Mouse (Mus musculus): ENCODE measurements at regions not wholly inside any gene's neighbourhood (a gene's known extent, or its start where the extent isn't known, plus 50 kb on each side); places are given as distances from the start of the nearest gene placed in this dataset.

DNA sequence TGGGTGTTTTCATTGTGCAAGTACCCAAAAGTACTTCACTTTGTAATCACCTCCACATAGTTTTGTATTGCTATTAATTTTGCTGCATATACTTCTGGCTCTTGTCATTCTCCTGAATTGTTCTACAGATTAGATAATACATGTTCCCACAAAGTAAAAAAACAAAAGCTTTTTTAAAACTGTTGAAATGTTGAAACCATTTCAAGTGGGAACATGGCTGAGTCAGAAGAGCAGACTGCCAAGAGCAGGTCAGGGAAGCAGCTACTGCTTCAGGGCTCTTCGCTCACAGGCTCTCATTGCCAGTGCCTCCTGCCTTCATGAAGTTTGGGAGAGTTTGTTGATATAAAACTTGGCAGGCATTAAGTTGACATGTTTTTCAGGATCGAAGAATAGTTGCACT is 395.5 kb upstream of the Tle4 start:
- 95% methylated on average over 2 of the region's 2 CpGs for WGBS
- no peaks in the 10 kb centered on the region for H3K4me1 ChIP-seq
- no peaks in the 10 kb centered on the region for H3K36me3 ChIP-seq
- H3K9me3 ChIP-seq (replicated peaks): no peaks in the 10 kb centered on the region
- H3K27me3 ChIP-seq (ENCODE audit: low read depth, poor library complexity, severe bottlenecking): no peaks in the 10 kb centered on the region
- no peak overlapping the region for H3K4me3 ChIP-seq
- no peak overlapping the region for H3K27ac ChIP-seq
- no peak for DNase-seq (ENCODE audit: low spot score)

DNA sequence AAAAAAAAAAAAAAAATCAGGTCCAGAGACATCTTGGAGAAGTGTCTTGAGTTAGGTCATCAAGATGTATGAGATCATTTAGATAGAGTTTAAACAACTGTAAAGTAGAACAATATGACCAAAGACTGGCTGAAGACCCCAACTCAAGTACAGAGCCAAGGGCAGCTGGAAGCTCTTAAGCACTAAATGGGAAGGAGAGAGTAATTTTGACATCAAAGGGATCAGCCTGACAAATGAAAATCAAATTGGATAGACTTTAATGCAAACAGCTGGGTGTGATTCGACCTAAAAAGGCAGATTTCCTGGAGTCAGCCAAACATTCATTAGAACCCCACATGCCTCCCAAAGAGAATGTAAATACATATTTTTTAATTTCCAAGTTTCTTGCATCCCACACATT is 372.3 kb upstream of the Tle4 start:
- Histone ChIP-seq H3K27me3 (ENCODE audit: low read depth, poor library complexity, severe bottlenecking) (no peaks in the 10 kb centered on the region), H3K36me3 (no peaks in the 10 kb centered on the region), H3K4me1 (peaks cover 9% of the 10 kb centered on the region; the same call in 1 of the 2 replicates), H3K4me3 (no peak overlapping the region), H3K9me3 (replicated peaks) (no peaks in the 10 kb centered on the region), H3K27ac (no peak overlapping the region)
- WGBS: 6% methylated on average over 1 of the region's 1 CpGs
- no peak for DNase-seq (ENCODE audit: low spot score)

DNA sequence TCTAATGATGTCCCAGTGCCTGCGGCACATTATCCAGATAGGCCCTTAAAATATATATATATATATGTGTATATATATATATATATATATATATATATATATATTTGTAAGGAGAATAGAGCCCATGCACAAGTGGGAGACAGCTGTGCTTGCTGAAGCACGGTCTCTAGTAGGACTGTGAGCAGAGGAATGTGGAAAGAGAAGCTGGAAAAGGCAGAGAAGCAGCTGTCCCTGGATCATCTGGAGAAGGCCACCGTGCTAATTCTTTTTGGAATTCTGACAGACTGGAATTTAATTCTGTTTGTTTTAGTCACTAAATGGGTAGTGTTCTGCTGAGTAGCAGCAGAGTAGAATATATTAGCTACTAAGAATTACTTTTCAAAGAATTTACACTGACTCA is 370.4 kb upstream of the Tle4 start:
- no peaks in the 10 kb centered on the region for H3K9me3 ChIP-seq (replicated peaks)
- H3K27me3 ChIP-seq (ENCODE audit: low read depth, poor library complexity, severe bottlenecking): no peaks in the 10 kb centered on the region
- peaks cover 9% of the 10 kb centered on the region; the same call in 1 of the 2 replicates for H3K4me1 ChIP-seq
- no peak overlapping the region for H3K4me3 ChIP-seq
- H3K27ac ChIP-seq: no peak overlapping the region
- 88% methylated on average over 3 of the region's 3 CpGs for WGBS
- no peak for DNase-seq (ENCODE audit: low spot score)
- no peaks in the 10 kb centered on the region for H3K36me3 ChIP-seq

DNA sequence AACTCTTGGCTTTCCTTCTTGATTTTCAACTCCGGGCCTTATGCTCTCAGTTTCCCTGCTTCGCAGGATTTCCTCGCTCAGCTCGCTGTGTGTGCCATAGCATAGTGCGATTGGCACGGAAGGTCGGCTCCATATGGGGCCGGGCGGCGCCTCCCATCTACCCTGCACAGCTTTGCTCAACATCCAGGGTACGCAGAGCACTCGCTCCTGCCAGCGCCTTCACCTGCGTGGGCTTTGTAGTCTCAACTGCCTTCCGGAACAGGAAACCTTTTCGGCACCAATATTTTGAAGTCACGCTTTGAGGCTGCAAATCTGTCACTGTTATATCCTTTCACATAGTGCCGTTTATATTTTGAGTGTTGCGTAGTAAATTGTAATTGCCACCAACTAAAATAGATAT is 359.9 kb upstream of the Tle4 start:
- Histone ChIP-seq H3K4me1 (no peaks in the 10 kb centered on the region), H3K4me3 (no peak overlapping the region), H3K9me3 (replicated peaks) (no peaks in the 10 kb centered on the region), H3K27ac (no peak overlapping the region), H3K27me3 (ENCODE audit: low read depth, poor library complexity, severe bottlenecking) (peaks cover 17% of the 10 kb centered on the region; the same call in 1 of the 2 replicates), H3K36me3 (no peaks in the 10 kb centered on the region)
- no peak for DNase-seq (ENCODE audit: low spot score)
- 97% methylated on average over 19 of the region's 19 CpGs for WGBS

DNA sequence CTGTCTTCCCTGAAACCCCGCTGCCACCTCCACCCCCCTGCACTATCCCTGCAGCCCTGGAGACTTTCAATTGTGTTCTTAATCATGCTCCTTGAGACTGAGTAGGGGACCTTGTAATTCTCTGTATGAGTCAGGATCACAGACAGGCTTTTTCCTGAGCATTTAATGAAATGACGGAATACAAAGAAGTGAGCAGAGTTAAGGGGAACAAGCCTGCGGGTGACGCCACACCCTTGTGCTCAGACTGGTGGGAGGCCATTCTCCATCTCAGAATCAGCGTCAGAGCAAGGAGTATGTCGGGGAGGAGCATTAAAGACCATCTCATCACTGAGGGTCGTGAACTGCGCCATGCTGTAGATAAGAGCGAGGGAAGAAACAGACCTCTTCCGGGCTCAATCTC is 359.3 kb upstream of the Tle4 start:
- 57% methylated on average over 10 of the region's 10 CpGs for WGBS
- no peak for DNase-seq (ENCODE audit: low spot score)
- H3K4me1 ChIP-seq: no peaks in the 10 kb centered on the region
- no peak overlapping the region for H3K4me3 ChIP-seq
- H3K27ac ChIP-seq: no peak overlapping the region
- no peaks in the 10 kb centered on the region for H3K9me3 ChIP-seq (replicated peaks)
- H3K36me3 ChIP-seq: no peaks in the 10 kb centered on the region
- peaks cover 17% of the 10 kb centered on the region; the same call in 1 of the 2 replicates for H3K27me3 ChIP-seq (ENCODE audit: low read depth, poor library complexity, severe bottlenecking)

DNA sequence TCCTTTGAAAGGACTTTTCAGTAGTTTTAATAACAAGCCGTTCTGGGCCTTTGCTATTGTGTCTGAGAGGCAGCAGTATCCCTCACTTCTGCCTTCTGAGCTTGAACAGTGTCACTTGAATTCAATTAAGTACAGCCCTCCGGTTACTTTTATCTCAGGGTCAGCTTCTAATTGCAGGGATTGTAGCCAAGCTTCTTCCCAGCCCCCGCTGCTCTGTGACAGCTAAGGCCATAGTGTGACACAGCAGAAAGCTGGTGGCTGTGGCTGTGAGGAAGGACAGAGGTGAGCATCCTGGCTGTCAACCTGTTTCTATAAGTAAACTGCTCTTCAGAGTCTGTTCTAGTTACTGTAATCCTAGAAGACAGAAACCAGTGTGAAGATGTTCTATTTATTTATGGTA is 358.5 kb upstream of the Tle4 start:
- no peaks in the 10 kb centered on the region for H3K4me1 ChIP-seq
- no peaks in the 10 kb centered on the region for H3K36me3 ChIP-seq
- H3K9me3 ChIP-seq (replicated peaks): no peaks in the 10 kb centered on the region
- no peak overlapping the region for H3K4me3 ChIP-seq
- peaks cover 17% of the 10 kb centered on the region; the same call in 1 of the 2 replicates for H3K27me3 ChIP-seq (ENCODE audit: low read depth, poor library complexity, severe bottlenecking)
- no peak overlapping the region for H3K27ac ChIP-seq
- no peak for DNase-seq (ENCODE audit: low spot score)
- 5% methylated on average over 3 of the region's 3 CpGs for WGBS

DNA sequence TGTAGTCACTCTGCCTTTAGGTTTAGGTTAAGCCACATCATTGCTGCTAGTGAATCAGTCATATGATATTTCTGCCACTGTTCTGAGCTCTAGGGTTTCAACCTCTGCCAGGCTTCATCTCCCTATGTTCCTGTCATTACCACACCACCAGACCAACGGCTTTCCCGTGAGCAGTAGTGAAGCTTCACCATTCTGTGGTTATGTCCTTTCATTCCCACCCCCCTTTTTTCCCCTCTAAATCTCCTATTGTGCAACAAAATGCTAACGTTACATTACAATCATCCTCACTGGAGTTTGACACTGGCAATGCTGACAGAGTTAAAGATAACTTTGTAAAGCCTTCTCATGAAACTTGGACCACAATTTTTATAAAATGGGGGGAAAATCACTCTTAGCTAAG is 358.1 kb upstream of the Tle4 start:
- WGBS: 42% methylated on average over 3 of the region's 3 CpGs

DNA sequence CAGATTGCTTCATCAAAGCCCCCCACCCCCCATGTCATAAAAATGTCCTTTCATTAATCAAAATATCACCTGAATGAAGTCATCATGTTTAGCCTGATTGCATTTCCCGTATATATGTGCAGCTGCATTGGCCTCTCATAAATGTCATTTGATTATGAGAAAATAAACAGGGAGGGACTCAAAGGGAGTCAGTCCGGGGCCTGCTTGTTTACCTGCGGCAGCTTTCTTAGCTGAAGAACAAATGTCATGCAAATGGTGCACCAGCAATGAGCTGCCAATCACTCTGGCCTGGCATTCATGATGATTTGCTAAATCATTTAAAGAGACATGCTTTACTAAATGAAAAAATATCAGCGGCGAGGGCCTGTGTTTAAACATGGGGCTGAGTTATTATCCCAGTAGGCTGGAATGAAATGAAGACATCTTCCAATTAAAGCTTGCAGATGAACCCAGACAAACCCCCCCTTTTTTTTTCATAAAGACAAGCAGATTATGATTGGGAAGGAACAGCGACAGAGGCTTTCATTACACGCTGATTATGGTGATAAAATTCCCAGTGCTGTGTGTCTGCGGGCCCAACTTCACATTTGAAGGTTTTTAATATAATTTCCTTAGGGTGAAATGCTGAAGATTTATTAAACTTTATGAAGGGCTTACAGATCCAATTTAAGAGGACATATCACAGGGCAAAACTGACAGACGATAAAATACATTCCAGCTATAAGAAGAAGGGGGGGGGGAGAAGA is 342.5 kb upstream of the Tle4 start:
- H3K4me1 ChIP-seq: no peaks in the 10 kb centered on the region
- H3K27ac ChIP-seq: no peak overlapping the region
- H3K36me3 ChIP-seq: no peaks in the 10 kb centered on the region
- WGBS: 79% methylated on average over 9 of the region's 9 CpGs
- no peaks in the 10 kb centered on the region for H3K9me3 ChIP-seq (replicated peaks)
- H3K4me3 ChIP-seq: no peak overlapping the region
- DNase-seq (ENCODE audit: low spot score): no peak
- no peaks in the 10 kb centered on the region for H3K27me3 ChIP-seq (ENCODE audit: low read depth, poor library complexity, severe bottlenecking)

More for the DNA sequence above, 358.1 kb upstream of the Tle4 start:
- no peaks in the 10 kb centered on the region for H3K9me3 ChIP-seq (replicated peaks)
- DNase-seq (ENCODE audit: low spot score): no peak
- peaks cover 17% of the 10 kb centered on the region; the same call in 1 of the 2 replicates for H3K27me3 ChIP-seq (ENCODE audit: low read depth, poor library complexity, severe bottlenecking)
- no peaks in the 10 kb centered on the region for H3K36me3 ChIP-seq
- H3K4me3 ChIP-seq: no peak overlapping the region
- H3K27ac ChIP-seq: no peak overlapping the region
- H3K4me1 ChIP-seq: no peaks in the 10 kb centered on the region

DNA sequence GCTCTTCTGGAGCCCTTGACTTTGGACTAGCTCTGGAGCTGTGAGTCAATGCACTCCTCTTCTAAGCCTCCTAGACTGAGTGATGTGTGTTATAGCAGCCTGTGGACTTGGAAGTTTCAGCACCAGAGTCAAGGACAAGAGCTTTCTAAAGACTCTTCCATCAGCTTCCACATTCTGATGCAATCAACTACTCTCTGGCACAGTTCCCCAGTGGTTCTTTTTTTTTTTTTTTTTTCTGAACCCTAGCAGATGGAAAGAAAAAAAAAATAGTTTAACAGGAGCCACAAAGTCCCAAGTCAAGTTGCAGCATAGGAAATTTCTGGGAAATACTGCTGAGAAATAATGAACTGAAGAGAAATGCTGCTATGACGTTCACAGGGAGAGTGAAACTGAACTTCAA is 324.4 kb upstream of the Tle4 start:
- Histone ChIP-seq H3K27me3 (ENCODE audit: low read depth, poor library complexity, severe bottlenecking) (no peaks in the 10 kb centered on the region), H3K4me1 (no peaks in the 10 kb centered on the region), H3K36me3 (no peaks in the 10 kb centered on the region), H3K9me3 (replicated peaks) (no peaks in the 10 kb centered on the region), H3K4me3 (no peak overlapping the region), H3K27ac (no peak overlapping the region)
- DNase-seq (ENCODE audit: low spot score): no peak
- 71% methylated on average over 1 of the region's 1 CpGs for WGBS

DNA sequence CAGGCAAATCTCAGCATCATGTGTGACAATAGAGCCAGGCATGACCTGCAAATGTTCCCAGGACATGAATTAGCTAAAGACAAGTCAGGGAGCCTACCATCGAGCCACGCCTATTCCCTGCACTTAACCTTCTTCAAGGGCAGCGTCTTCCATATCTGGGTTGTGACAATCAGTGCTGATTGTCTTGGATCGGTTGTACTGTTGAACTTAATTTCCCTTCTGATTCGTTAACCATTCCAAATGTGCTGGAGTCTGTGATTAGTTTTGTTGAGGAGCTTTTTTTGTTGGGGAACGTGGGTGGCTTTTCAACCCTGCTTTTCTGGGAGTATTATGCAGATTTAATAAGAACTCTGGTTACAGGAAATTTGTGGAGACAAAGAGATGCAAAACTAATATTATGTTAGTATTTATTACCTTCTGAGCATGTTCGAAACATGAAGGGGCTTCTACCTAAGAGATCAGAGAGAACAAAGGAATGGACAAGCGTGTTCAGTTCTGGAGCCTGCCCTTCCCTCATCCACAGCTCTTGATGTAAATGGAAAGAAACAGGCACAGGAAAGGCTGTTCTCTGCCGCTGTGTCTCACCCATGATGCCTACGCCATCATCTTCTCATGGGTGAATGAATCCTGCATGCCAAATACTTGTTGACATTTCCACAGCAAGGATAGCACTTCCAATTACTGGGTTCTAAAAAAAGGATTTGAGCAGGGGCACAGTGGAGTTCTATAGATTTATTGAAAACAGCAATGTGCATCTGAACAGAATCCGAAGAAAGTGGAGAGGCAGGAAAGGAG is 313.4 kb upstream of the Tle4 start:
- 91% methylated on average over 11 of the region's 11 CpGs for WGBS
- Histone ChIP-seq H3K4me1 (no peaks in the 10 kb centered on the region), H3K4me3 (no peak overlapping the region), H3K9me3 (replicated peaks) (no peaks in the 10 kb centered on the region), H3K36me3 (no peaks in the 10 kb centered on the region), H3K27ac (no peak overlapping the region), H3K27me3 (ENCODE audit: low read depth, poor library complexity, severe bottlenecking) (no peaks in the 10 kb centered on the region)
- no peak for DNase-seq (ENCODE audit: low spot score)

DNA sequence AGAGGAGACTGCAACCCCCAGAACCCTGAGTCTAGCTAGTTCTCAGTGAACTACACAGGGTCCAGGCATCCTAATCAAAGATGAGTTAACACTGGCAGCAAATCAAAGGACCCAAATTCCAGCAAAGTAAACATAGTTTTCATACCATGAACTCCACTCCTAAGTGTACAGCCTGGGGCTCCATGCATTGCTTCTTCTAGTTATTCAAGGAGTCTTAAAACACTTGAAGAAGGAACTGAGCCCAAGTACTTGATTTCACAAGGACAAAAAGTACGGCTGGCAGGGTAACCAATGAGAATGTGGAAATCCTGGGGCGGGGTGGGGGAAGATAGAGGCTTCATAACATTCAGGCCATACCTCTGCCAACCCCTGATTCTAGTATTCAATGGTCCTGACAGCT is 297.0 kb upstream of the Tle4 start:
- 90% methylated on average over 2 of the region's 2 CpGs for WGBS
- H3K27me3 ChIP-seq (ENCODE audit: low read depth, poor library complexity, severe bottlenecking): peaks cover 23% of the 10 kb centered on the region
- H3K27ac ChIP-seq: no peak overlapping the region
- H3K4me1 ChIP-seq: peaks cover 27% of the 10 kb centered on the region
- no peaks in the 10 kb centered on the region for H3K36me3 ChIP-seq
- H3K9me3 ChIP-seq (replicated peaks): no peaks in the 10 kb centered on the region
- no peak for DNase-seq (ENCODE audit: low spot score)
- H3K4me3 ChIP-seq: no peak overlapping the region

DNA sequence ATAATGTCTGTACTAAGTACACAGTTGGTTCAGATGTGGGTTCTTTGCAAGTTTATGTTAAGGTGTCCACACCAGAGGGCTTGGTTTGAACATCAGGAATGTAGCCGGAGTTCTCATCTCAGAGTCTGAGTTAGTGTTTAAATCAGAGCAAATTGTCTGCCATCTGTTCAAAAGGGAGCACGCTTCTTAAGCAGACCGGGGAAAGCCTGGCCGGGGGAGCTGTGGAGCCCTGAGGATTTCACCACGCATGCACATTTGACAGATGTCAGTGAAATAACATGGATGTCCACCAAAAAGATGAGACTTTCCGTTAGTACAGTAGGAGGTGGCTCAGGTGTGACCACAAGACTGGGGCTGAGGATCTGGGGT is 294.5 kb upstream of the Tle4 start:
- Histone ChIP-seq H3K27ac (no peak overlapping the region), H3K4me1 (peaks cover 35% of the 10 kb centered on the region), H3K4me3 (no peak overlapping the region), H3K27me3 (ENCODE audit: low read depth, poor library complexity, severe bottlenecking) (peaks cover 45% of the 10 kb centered on the region), H3K36me3 (no peaks in the 10 kb centered on the region), H3K9me3 (replicated peaks) (no peaks in the 10 kb centered on the region)
- 37% methylated on average over 6 of the region's 6 CpGs for WGBS
- no peak for DNase-seq (ENCODE audit: low spot score)

DNA sequence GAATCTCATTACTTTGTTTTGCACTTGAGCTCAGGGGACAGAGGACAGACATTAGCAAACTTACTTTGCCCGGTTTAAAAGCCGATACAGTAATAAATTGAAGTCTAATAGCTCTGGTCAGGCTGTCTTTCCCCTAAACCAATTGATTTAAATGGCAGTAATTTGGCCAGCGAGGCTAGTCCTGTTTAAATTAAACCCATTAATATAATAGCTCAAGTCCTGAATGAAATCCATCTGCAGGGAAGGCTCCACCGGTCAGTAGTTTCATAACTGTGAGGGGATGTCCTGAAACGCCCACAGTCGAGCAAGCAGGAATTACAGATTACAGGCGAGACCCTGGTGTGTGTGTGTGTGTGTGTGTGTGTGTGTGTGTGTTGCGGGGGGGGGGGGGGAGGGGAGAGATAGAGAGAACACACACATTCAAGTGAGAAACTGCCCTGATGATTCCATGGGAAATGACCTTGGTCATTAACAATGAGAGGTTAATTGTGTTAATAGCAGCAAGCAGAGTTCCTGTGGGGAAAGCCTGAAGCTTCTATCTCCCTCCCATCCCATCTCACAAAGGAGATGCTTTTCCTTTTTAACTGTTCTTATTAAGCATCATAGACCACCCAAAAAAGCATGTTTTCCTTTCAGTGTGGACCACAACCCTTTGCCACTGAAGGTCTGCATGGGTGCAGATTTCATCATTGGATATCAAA is 294.0 kb upstream of the Tle4 start:
- peak; percentile 41 for DNase-seq (ENCODE audit: low spot score)
- Histone ChIP-seq H3K27me3 (ENCODE audit: low read depth, poor library complexity, severe bottlenecking) (peaks cover 46% of the 10 kb centered on the region), H3K9me3 (replicated peaks) (no peaks in the 10 kb centered on the region), H3K4me1 (peaks cover 35% of the 10 kb centered on the region), H3K4me3 (peak overlapping the region; percentile 38; the same call in 1 of the 2 replicates), H3K27ac (no peak overlapping the region), H3K36me3 (no peaks in the 10 kb centered on the region)
- 5% methylated on average over 7 of the region's 8 CpGs for WGBS
